Mouse (Mus musculus): ENCODE measurements at regions not wholly inside any gene's neighbourhood (a gene's known extent, or its start where the extent isn't known, plus 50 kb on each side); places are given as distances from the start of the nearest gene placed in this dataset.

- TF ChIP-seq CTCF (IDR thresholded peaks at IDR 0.05; ENCODE audit: extremely low read depth, insufficient read depth, low read length), result no peak
- no peak for TF ChIP-seq POLR2A (IDR thresholded peaks at IDR 0.05; ENCODE audit: extremely low read depth, insufficient read depth, low read length)
These were observed 94.1 kb upstream of the Atxn1 start for GRCm38 (mm10) chr13:46058862-46059261.

All from cortical plate, adult 2 months (tissue).